Mouse (Mus musculus): ENCODE measurements around the gene Ppp1r1b.

Gene Ppp1r1b

GRCm38 (mm10) chr11:98328371-98329069 is 19.7 kb upstream of the Ppp1r1b start:
- DNase-seq (ENCODE audit: low spot score in 2 of 2) = peak in 1 of 2 experiments; percentile 53

GRCm38 (mm10) chr11:98329081-98329959 is 18.9 kb upstream of the Ppp1r1b start, which contains the start of gene Neurod2:
TSS of gene Neurod2 (minus strand) at chr11:98329648.
- peak in 1 of 2 experiments; percentile 87 for DNase-seq (ENCODE audit: low spot score in 2 of 2)

GRCm38 (mm10) chr11:98329960-98330744 is 18.1 kb upstream of the Ppp1r1b start:
- peak in 1 of 2 experiments; percentile 44 for DNase-seq (ENCODE audit: low spot score in 2 of 2)

DNA sequence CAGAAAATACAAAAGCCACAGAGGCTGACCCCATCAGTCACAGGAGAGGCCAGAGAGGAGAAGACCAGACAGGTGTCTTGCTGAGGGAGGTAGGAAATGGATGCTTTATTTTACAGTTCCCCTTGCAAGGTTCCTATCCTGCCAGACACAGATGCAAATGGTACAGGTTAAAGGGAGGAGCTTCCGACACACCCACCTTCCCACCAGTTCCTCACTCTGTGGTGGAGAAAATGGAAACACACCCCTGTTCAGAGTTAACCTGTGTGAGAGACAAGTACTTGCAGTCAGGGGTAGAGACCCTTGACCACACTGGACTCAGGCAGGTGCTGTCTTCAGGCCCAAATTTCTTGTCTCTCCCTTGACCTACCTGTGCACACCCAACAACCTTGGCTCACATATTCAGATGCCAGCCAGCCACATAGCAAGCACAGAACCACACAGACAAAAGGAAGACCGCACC is 17.4 kb upstream of the Ppp1r1b start:
- DNase-seq (ENCODE audit: low spot score in 2 of 2) = no peak

DNA sequence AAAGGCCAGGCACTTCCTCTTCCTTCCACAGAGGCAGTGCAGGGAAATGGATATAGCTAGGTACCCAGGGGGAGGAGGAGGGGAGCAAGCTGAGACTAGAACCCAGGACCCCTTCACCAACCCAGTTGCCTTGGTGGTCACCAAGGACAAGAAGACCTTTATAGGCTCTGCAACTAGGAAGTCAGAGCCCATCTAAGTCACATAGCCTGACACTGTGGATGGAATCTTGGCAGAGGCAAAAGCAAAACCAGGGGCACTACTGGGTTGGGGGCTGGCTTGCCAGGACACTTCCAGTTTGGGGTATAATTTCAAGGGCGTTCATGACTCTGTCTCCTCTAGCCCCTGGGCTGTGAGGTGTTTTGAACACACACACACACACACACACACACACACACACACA is 16.8 kb upstream of the Ppp1r1b start:
- DNase-seq (ENCODE audit: low spot score in 2 of 2) = no peak

DNA sequence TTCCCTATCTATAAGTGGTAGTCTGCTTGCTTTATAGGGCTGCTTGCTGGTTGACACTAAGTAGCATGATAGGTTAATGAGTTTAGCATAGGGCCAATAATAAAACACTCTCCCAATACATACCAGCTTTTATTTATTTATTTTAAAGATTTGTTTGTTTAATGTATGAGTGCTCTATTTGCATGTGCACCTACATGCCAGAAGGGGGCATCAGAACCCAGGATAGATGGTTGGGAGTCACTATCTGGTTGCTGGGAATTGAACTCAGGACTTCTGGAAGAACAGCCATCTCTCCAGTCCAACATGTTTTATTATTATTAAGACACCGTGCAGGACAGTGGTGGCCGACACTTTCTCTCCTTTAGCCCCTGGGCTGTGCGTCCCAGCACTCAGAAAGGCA is 16.0 kb upstream of the Ppp1r1b start:
- DNase-seq (ENCODE audit: low spot score in 2 of 2) = no peak

DNA sequence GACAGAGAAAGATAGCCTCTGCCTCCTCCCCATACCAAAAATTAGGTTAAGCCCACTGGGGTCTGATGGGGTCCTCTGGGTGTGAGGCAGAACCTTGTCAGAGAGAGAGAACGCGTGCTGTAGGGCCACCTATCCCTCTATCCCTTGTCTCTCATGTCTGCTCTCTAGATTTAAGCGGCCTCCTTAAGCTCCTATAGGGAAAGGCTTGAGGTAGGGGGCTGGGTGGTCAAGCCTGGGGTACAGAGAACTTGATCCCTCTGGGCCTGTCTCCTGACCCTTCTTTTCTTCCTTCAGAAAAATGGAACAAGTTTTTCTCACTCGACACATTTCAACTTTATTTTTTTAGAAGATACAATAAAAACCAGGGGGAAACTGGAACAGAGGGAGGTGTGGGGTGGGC is 15.4 kb upstream of the Ppp1r1b start:
- DNase-seq (ENCODE audit: low spot score in 2 of 2) = no peak

DNA sequence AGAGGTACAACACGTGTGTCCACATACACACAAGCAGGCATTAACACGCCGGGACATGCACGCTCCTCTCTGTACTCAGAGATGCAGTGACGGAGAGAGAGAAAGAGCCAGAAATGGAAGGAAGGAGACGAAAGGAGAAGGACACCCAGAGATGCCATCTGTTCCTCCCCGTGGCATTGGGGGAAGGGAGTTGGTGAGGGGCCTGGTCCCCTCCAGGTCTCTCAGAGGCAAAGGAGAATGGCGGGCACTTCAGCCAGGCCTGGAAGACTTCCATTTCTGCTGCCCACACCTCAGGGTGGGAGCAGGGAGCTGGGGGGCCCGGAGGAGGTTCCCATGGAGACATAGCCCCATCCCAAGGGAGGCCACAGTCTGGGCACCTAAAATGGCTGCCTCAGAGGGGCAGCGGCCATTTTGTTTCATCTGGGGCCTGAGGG is 14.9 kb upstream of the Ppp1r1b start:
- no peak for DNase-seq (ENCODE audit: low spot score in 2 of 2)

DNA sequence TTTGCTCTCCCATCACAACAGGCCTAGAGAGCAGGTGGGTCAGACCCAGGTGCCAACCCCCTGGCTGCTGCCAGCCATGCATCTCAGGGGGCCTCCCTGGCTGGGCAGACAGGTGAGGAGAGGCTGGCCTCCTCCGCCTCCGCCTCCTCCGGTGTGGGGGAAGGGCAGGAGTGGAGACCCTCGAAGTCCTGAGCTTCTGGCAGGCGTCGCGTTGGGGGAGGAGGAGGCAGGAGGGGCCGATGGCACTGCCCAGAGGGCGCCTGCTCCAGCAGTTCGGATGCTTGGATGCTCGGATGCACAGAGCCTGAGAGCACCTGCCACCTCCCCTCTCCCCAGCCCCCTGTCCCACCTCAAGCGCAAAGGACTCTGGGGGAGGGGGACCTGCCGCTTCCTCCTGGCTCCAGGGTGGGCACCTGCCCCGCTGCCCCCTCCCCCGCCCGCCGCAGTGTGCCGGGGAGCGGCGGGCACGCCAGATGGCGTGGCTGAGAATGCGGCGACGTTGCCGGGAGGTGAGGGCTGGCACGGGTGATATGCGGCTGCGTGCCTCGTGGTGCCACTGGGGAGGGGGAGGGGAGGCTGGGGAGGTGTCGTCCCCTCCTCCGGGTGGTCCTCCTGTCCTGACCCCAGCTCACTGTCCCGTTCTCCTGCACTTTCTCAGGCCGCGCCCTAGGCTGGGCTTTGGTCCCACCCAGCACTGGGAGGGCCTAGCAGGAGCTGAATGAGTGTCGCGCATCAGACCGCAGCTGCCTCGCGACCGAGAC is 14.0 kb upstream of the Ppp1r1b start:
- peak in 1 of 2 experiments; percentile 66 for DNase-seq (ENCODE audit: low spot score in 2 of 2)

DNA sequence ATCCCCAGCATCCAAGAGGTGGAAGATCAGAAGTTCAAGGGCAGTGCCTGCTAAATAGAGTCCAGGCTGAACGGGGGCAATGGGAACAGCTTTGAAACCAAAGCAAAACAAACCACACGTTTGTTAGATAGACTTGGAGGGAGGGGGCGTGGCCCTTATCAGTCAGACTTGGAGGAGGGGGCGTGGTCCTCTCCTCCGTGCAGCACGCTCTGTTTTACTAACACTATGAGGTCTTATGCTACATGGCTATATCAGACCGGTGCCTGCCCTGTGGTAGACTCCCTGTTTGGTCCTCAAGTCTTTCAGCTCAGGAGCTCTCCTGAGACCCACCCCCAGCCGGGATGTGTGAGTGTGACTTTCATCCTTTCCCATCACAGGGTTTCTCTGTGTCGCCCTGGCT is 13.0 kb upstream of the Ppp1r1b start:
- DNase-seq (ENCODE audit: low spot score in 2 of 2) = no peak

GRCm38 (mm10) chr11:98336245-98337107 is 11.7 kb upstream of the Ppp1r1b start:
- DNase-seq (ENCODE audit: low spot score in 2 of 2) = no peak

DNA sequence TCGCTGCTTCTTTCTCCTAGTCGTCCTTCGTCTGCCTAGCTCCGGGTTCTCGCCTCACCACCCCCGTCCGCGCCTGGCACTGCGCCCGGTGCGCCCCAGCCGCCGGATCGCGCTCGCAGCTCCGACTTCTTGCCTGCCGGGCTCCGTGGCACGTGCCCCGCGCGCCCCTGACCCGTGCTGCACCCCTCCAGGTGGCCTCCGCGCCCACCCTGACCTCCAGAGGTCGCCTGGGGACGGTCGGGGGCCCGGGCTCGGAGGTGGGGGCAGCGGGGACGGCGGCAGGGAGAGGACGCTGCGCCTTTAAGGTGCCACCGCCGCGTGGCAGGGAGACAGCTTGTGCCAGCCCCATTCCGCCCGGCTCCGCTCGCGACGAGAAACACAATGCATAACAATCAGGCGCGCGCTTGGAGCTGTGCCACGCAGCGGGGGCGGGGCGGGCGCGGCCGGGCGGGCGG is 9.7 kb upstream of the Ppp1r1b start:
- peak in 1 of 2 experiments; percentile 81 for DNase-seq (ENCODE audit: low spot score in 2 of 2)

DNA sequence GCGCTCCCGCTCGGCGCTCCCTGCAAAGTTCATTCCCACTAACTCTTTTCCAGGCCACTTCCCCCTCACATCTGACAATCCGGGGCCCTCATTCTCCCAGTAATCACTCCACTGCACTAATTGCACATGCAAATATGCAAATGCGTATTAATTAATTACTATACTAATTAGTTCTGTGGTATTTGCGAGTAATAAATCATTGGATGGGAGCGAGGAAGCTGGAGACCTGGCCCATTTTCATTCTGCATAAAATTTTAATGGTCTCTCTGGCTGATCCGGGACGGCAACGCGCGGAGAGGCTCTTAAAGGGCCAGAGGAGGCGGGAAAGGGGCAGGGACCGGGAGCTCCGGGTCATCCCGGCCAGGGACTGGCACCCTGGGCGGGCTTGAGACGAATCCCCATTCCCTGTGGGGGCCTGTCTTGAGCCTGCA is 9.1 kb upstream of the Ppp1r1b start:
- no peak for DNase-seq (ENCODE audit: low spot score in 2 of 2)

- DNase-seq (ENCODE audit: low spot score in 2 of 2) = peak in 1 of 2 experiments; percentile 57
These were observed 8.4 kb upstream of the Ppp1r1b start for GRCm38 (mm10) chr11:98339679-98340287.

- DNase-seq (ENCODE audit: low spot score in 2 of 2) = no peak
These were observed 7.6 kb upstream of the Ppp1r1b start for GRCm38 (mm10) chr11:98340597-98340996.

- no peak for DNase-seq (ENCODE audit: low spot score in 2 of 2)
These were observed 7.0 kb upstream of the Ppp1r1b start for GRCm38 (mm10) chr11:98341174-98341573.

- peak; percentile 97 to 99 for DNase-seq (ENCODE audit: low spot score in 2 of 2)
These were observed 5.9 kb upstream of the Ppp1r1b start for GRCm38 (mm10) chr11:98342000-98342945.

- peak; percentile 82 to 90 for DNase-seq (ENCODE audit: low spot score in 2 of 2)
These were observed 3.0 kb upstream of the Ppp1r1b start for GRCm38 (mm10) chr11:98345253-98345652.

All from cerebellum, postnatal 4 days (tissue).